Mouse (Mus musculus) liver, postnatal 0 days (tissue): Measurements from ENCODE around the gene Osgep. TPM values are rescaled to one million over a fixed set of nuclear protein-coding genes. Genes with fewer than 3 reads are reported as not detected.
"Not testable (repeated sequence)": the region's sequence is repeated elsewhere in the genome, so short reads cannot be mapped to it uniquely, and the experiment has no call there.

ENCODE experiments used
- ATAC-seq: fragments of 200-750 bp; cut with Nextera tagmentation; 2 replicates; pipeline ENCODE4 v1.8.0; 2017; ENCODE audit warnings: mild to moderate bottlenecking, moderate library complexity
- DNase-seq: peaks from one replicate; pipeline ENCODE4 v3.0.0-alpha.2; 2016
- H3K27ac ChIP-seq: fragments of 300-500 bp; sonication (generic); 2 replicates; pipeline ENCODE4 v1.5.1; 2014; ENCODE audit warnings: antibody characterized with exemption, moderate library complexity, mild to moderate bottlenecking, low read depth
- H3K27me3 ChIP-seq: fragments of 300-500 bp; sonication (generic); 2 replicates; pipeline ENCODE4 v1.6.1; 2014; ENCODE audit warnings: low read length, control low read depth, mixed read lengths; ENCODE audit not compliant: insufficient read depth
- H3K36me3 ChIP-seq: fragments of 300-500 bp; sonication (generic); replicated peaks from 2 replicates; pipeline ENCODE4 v1.6.1; 2014; ENCODE audit warnings: mild to moderate bottlenecking, control low read depth, low read length, moderate library complexity, mixed read lengths; ENCODE audit not compliant: insufficient read depth
- H3K4me1 ChIP-seq: fragments of 300-500 bp; sonication (generic); 2 replicates; pipeline ENCODE4 v1.6.1; 2014; ENCODE audit warnings: antibody characterized with exemption, mild to moderate bottlenecking, control low read depth; ENCODE audit not compliant: insufficient read depth
- H3K4me2 ChIP-seq: fragments of 300-500 bp; sonication (generic); 2 replicates; pipeline ENCODE4 v1.6.1; 2014; ENCODE audit warnings: low read depth, mild to moderate bottlenecking, low read length, moderate library complexity, mixed read lengths
- H3K4me3 ChIP-seq: fragments of 300-500 bp; sonication (generic); 2 replicates; pipeline ENCODE4 v1.5.1; 2014; ENCODE audit warnings: low read depth, low read length
- H3K9ac ChIP-seq: fragments of 300-500 bp; sonication (generic); replicated peaks from 2 replicates; pipeline ENCODE4 v1.6.1; 2014; ENCODE audit warnings: mild to moderate bottlenecking, moderate library complexity
- H3K9me3 ChIP-seq: fragments of 300-500 bp; sonication (generic); 2 replicates; pipeline ENCODE4 v1.6.1; 2016; ENCODE audit warnings: mild to moderate bottlenecking, control low read depth, low read length, mixed read lengths
- CTCF ChIP-seq: sonication (generic); IDR thresholded peaks from 2 replicates; pipeline ENCODE4 v1.5.1; 2016; ENCODE audit warnings: antibody characterized with exemption, low read depth
- EP300 ChIP-seq: IDR thresholded peaks from 2 replicates; pipeline ENCODE4 v1.6.1; 2016; ENCODE audit warnings: antibody characterized with exemption, low read depth, mild to moderate bottlenecking
- WGBS: fragments of 180-500 bp; shearing (Covaris S2); extraction: QIAGEN DNeasy Blood & Tissue Kit; methylation state at CpG from one replicate; pipeline ENCODE4 v1.1.7; 2014; ENCODE audit not compliant: insufficient replicate concordance; 5-methylcytosine and 5-hydroxymethylcytosine counted together
- polyA plus RNA-seq: library from polyadenylated mRNA; unstranded; fragments of >200 nt; fragmentation: Nextera tagmentation; extraction: Ambion mirVana; gene quantifications from 2 replicates; pipeline ENCODE4 v1.2.1, GENCODE M21; 2015

Osgep gene
- polyA plus RNA-seq, 1 experiment from 2014 or later, result 38.5 TPM

- Histone ChIP-seq H3K9me3 (no peaks in the 10 kb centered on the region), H3K4me2 (peak within 1 kb of the TSS; percentile 84), H3K9ac (peak within 1 kb of the TSS; percentile 96), H3K36me3 (peaks cover 35% of the 10 kb centered on the region), H3K27me3 (no peaks in the 10 kb centered on the region), H3K27ac (peak within 1 kb of the TSS; percentile 99), H3K4me3 (peak within 1 kb of the TSS; percentile 89), H3K4me1 (peaks cover 20% of the 10 kb centered on the region)
- ATAC-seq (peak; percentile 98), DNase-seq (peak; percentile 99)
- under 1% methylated on average over 63 of the region's 68 CpGs for WGBS
- TF ChIP-seq CTCF (no peak), EP300 (peak; percentile 48; the same call in 1 of the 2 replicates)
Observed at GRCm38 (mm10) chr14:50930754-50931492, 6.2 kb upstream of the Osgep start, which contains the start of the genes Pip4p1 and Pnp. TSS of gene Pip4p1 (minus strand) at chr14:50930856. TSS of gene Pnp (plus strand) at chr14:50931082.

GRCm38 (mm10) chr14:50930377-50930753 is 5.7 kb upstream of the Osgep start:
- Histone ChIP-seq H3K4me2 (peak overlapping the region; percentile 84), H3K4me3 (peak overlapping the region; percentile 89), H3K27ac (peak overlapping the region; percentile 99), H3K4me1 (peaks cover 20% of the 10 kb centered on the region), H3K9ac (peak overlapping the region; percentile 96), H3K27me3 (no peaks in the 10 kb centered on the region), H3K9me3 (no peaks in the 10 kb centered on the region), H3K36me3 (peaks cover 35% of the 10 kb centered on the region)
- DNase-seq (peak; percentile 84), ATAC-seq (peak; percentile 64)
- 0% methylated on average over 38 of the region's 38 CpGs for WGBS
- TF ChIP-seq CTCF, result no peak
- no peak for TF ChIP-seq EP300

GRCm38 (mm10) chr14:50929951-50930350 is 5.3 kb upstream of the Osgep start:
- H3K27me3 ChIP-seq, result no peaks in the 10 kb centered on the region
- 8% methylated on average over 10 of the region's 10 CpGs for WGBS
- peaks cover 21% of the 10 kb centered on the region for H3K4me1 ChIP-seq
- no peak for TF ChIP-seq CTCF
- no peak for TF ChIP-seq EP300
- peak overlapping the region; percentile 84 for H3K4me2 ChIP-seq
- no peaks in the 10 kb centered on the region for H3K9me3 ChIP-seq
- peak overlapping the region; percentile 99 for H3K27ac ChIP-seq
- DNase-seq (no peak), ATAC-seq (no peak)
- H3K9ac ChIP-seq, result peak overlapping the region; percentile 96
- peaks cover 35% of the 10 kb centered on the region for H3K36me3 ChIP-seq
- peak overlapping the region; percentile 89 for H3K4me3 ChIP-seq

- no peak for ATAC-seq
- Histone ChIP-seq H3K27ac (no peak overlapping the region), H3K9me3 (no peaks in the 10 kb centered on the region), H3K27me3 (no peaks in the 10 kb centered on the region), H3K4me3 (no peak overlapping the region), H3K36me3 (peaks cover 35% of the 10 kb centered on the region), H3K4me1 (peaks cover 27% of the 10 kb centered on the region), H3K9ac (no peak overlapping the region), H3K4me2 (no peak overlapping the region)
- WGBS, result 74% methylated on average over 3 of the region's 3 CpGs
- TF ChIP-seq CTCF, result no peak
- DNase-seq, result no peak
Observed at GRCm38 (mm10) chr14:50927366-50927765, 2.7 kb upstream of the Osgep start.

- DNase-seq (peak; percentile 21), ATAC-seq (peak; percentile 37)
- Histone ChIP-seq H3K4me1 (peaks cover 17% of the 10 kb centered on the region), H3K27ac (peak overlapping the region; percentile 95), H3K9me3 (no peaks in the 10 kb centered on the region), H3K4me2 (peak overlapping the region; percentile 93), H3K9ac (peak overlapping the region; percentile 81), H3K27me3 (no peaks in the 10 kb centered on the region), H3K4me3 (peak overlapping the region; percentile 76), H3K36me3 (peaks cover 35% of the 10 kb centered on the region)
- TF ChIP-seq CTCF, result no peak
- TF ChIP-seq EP300, result no peak
- 1% methylated on average over 38 of the region's 38 CpGs for WGBS
Observed at GRCm38 (mm10) chr14:50925111-50925920, 623 bp upstream of the Osgep start.

- peak overlapping the region; percentile 95 for H3K27ac ChIP-seq
Observed at GRCm38 (mm10) chr14:50923437-50923836, 1.3 kb downstream of the Osgep start.

More at GRCm38 (mm10) chr14:50923437-50923836, 1.3 kb downstream of the Osgep start:
- not testable (repeated sequence) for H3K27me3 ChIP-seq, DNase-seq, H3K4me1 ChIP-seq, H3K9me3 ChIP-seq, ATAC-seq
- Histone ChIP-seq H3K9ac (peak overlapping the region; percentile 81), H3K4me3 (peak overlapping the region; percentile 76), H3K4me2 (peak overlapping the region; percentile 93), H3K36me3 (peaks cover 31% of the 10 kb centered on the region)
- 71% methylated on average over 1 of the region's 1 CpGs for WGBS
